Mouse (Mus musculus) lung, postnatal 25 days (tissue): ENCODE measurements around the gene Arhgef10l.
A peak's percentile ranks its signal among the peaks of the same experiment; 100 is the strongest.
"Not testable (repeated sequence)": the region's sequence is repeated elsewhere in the genome, so short reads cannot be mapped to it uniquely, and the experiment has no call there.

Experiments used
- DNase-seq: peaks from one replicate; pipeline ENCODE4 v3.0.0; 2022; ENCODE audit warnings: low spot score

Arhgef10l gene

DNA sequence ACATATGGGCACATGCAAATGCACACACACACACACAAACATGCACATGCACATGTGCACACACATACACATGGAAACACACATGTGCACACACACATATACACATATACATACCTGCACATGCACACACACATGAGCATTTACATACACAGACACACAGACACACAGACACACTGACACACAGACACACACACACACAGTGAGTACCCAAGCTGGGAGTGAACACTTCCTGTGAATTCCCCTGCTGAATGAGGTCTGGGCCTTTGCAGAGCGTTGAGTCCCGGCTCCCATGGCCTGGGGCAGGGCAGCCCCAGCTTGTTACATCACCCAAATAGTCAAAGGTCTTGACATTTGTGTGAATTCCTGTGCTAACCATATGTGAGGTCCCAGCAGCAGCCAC is 96.4 kb downstream of the Arhgef10l start:
- DNase-seq = no peak

DNA sequence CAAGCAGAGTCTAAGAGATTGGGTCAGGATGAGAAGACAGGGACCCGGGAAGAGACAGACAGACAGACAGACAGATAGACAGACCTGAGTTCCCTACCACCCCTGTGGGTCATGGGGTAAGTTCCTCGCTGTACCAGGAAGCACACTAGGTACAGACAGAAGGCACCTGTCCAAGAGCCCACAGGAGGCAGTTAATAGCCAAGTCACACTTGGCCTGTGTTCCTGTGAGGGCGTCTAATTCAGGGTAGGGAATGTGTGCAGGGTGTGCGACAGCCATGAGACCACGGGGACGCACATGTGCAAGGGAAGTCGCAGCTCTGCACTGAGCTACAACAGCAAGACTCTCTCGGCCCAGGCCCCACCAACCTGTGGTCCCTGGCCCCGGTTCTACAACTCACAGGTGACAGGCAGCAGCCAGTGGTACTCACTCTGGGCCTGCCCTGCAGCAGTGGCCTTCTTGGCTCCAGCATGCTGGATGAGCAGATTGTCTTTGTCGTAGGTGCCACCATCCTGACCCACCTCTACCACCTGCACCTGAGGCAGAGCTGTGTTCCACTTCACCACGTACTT is 97.8 kb downstream of the Arhgef10l start:
- no peak for DNase-seq

- peak; percentile 44 for DNase-seq
Measured at GRCm38 (mm10) chr4:140566785-140567184, 99.0 kb downstream of the Arhgef10l start.

GRCm38 (mm10) chr4:140564459-140564858 is 101.4 kb downstream of the Arhgef10l start:
- DNase-seq = not testable (repeated sequence)

- DNase-seq = peak; percentile 26
Measured at GRCm38 (mm10) chr4:140562461-140563178, 103.2 kb downstream of the Arhgef10l start.

- DNase-seq = no peak
Measured at GRCm38 (mm10) chr4:140561744-140562143, 104.1 kb downstream of the Arhgef10l start.

- DNase-seq = no peak
Measured at GRCm38 (mm10) chr4:140559862-140560261, 106.0 kb downstream of the Arhgef10l start.

DNA sequence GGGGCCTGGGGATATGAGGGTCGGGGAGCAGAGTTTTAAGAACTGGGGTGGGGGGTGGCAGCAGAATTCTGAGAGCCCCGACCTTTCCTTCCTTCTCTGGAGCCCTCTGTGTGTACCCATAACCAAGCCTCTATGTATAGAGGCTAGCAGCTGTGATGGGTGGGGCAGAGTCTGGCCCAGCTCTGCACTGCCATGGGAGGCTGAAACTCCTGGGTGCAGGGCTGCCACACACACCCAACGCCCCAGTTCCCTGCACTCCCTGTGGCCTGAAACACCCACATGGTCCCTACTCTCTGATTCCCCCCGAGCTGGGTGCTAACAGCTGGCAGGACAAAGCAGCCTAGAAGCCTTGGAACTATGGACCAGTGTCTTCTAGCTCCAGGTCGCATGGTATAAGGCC is 107.6 kb downstream of the Arhgef10l start:
- DNase-seq = no peak

DNA sequence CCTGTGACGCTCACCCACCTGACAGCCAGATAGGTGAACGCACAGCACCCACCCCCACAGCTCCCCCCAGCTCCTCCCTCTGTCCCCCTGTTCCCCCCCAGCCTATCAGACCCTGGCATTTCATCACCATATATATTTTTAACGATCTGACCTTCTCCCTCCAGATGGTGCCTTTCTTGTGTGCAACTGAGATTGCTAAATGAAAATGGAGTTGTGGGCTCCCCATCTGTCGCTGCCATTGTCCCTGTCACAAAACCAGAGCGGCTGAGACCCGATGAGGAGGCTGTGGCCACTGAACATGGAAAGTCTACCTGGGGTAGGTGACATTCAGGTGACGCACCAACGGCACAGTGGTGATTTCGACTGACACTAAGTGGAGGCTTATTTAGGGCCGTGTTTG is 109.3 kb downstream of the Arhgef10l start:
- DNase-seq = no peak

- DNase-seq = peak; percentile 45
Measured at GRCm38 (mm10) chr4:140555273-140555672, 110.5 kb downstream of the Arhgef10l start.

DNA sequence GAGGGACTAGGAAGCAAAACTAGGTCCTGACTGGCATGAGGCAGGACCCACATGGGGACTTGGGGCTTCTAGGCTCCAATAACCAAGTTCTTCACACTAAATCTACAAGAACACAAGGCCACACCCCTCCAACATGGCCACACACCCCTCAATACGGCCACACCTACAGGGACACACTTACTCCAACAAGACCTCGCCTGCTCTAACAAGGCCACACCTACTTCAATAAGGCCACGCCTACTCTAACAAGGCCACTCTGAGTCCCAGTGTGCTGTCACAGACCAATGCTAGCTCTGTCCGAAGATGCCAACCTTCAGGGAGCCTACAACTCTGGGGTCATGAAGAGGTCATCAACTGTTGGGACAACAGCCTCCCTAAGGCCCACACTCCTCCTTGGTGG is 111.3 kb downstream of the Arhgef10l start:
- no peak for DNase-seq

DNA sequence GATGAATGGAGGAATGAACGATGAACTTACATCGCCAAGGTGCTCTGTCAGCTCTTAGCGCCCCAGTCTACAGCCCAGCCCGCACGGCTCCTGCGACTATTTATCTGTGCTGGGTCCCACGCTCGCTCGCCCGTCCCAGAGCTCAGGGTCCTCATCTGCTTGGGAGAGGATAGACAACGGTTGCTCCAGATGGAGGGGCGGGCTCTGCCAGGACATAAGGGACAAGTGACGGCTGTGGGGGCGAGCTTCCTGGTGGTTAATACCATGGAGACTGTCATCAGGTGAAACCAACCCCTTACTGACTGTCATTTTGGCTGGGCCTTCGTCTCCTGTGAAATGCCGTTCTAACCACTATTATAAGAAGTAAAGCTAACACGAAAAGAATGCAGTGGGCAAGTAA is 114.0 kb downstream of the Arhgef10l start:
- DNase-seq = no peak

GRCm38 (mm10) chr4:140550670-140551069 is 115.1 kb downstream of the Arhgef10l start:
- no peak for DNase-seq

- DNase-seq = peak; percentile 16
Measured at GRCm38 (mm10) chr4:140549975-140550374, 115.8 kb downstream of the Arhgef10l start.

DNA sequence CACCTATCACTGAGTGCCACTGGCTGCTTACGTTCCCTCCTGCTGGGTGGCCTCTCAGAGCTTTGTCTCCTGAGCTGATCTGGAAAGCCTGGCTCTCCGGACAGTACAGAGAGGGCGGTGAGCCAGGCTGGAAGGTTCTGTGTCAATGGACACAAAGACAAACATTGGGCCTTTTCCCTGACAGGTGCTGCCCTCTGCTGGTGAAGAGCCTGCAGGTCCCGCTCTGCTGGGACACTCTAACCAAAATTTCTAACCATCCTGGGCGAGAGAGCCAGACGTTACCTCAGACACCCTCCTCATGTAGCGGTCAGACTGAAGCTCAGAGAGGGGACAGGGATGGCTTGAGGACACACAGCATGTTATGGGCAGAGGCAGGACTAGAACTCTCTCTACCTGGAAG is 118.3 kb downstream of the Arhgef10l start:
- DNase-seq = peak; percentile 43

DNA sequence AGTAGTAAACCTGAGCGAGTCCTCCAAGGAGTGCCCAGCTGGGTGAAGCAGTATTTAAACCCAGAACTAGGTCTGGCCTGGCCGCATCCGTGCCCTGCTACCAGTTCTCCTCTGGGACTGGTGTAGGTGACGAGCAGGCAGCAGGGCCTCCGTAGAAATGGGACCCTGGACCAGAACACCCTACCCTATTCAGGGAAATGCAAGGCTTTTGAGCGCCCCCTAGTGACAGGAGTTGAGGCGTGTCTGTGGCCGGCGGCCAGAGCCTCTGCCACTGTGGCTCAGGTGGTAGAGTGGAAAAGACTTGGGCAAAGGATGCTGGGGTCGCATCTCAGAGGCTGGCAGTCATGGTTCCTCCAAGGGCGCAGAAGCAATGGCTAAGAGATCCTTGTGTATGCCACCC is 126.7 kb downstream of the Arhgef10l start:
- DNase-seq = peak; percentile 13

- no peak for DNase-seq
Measured at GRCm38 (mm10) chr4:140537561-140538021, 128.2 kb downstream of the Arhgef10l start.

DNA sequence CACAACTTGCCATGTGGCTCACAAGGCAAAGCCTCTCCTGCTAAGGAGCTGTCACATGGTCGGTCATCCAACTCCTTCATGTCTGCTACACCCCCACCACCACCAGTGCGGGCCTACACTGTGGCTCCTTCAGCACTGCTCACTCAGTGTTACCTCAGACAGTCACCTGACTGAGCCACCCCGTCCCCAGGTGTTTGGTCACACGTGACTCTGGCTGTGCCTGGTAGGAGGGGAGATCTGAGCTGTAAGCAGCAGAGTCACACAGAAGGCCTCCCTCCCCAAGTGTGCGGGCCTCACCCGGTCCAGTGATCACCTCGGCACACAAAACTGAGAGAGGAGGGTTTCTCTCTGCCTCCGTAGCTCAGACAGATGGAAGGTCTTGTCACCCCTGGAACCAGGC is 130.5 kb downstream of the Arhgef10l start:
- DNase-seq = no peak

GRCm38 (mm10) chr4:140532270-140532669 is 133.5 kb downstream of the Arhgef10l start:
- no peak for DNase-seq

- DNase-seq = no peak
Measured at GRCm38 (mm10) chr4:140531024-140531423, 134.8 kb downstream of the Arhgef10l start.

GRCm38 (mm10) chr4:140529735-140530134 is 136.1 kb downstream of the Arhgef10l start:
- no peak for DNase-seq

DNA sequence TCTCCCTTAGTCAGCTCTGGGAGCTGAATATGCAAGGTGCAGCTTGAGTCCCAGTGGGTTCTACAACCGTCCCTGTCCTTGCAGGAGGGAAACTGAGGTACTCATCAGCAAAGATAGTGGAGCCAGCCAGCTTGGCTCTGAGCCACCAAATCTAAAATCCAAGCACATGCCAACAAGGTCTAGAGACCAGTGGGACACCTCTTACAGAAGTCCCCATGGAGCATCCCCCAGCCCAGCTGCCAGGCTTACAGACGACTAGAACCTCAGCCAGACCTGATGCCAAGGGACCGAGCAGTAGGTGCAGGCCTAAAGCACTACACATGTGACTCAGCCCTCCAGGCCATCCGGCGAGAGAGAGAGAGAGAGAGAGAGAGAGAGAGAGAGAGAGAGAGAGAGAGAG is 137.4 kb downstream of the Arhgef10l start:
- DNase-seq = no peak

GRCm38 (mm10) chr4:140525674-140526177 is 140.1 kb downstream of the Arhgef10l start:
- no peak for DNase-seq

GRCm38 (mm10) chr4:140524927-140525326 is 140.9 kb downstream of the Arhgef10l start:
- no peak for DNase-seq
